Mouse (Mus musculus): ENCODE measurements at regions not wholly inside any gene's neighbourhood (a gene's known extent, or its start where the extent isn't known, plus 50 kb on each side); places are given as distances from the start of the nearest gene placed in this dataset.

DNA sequence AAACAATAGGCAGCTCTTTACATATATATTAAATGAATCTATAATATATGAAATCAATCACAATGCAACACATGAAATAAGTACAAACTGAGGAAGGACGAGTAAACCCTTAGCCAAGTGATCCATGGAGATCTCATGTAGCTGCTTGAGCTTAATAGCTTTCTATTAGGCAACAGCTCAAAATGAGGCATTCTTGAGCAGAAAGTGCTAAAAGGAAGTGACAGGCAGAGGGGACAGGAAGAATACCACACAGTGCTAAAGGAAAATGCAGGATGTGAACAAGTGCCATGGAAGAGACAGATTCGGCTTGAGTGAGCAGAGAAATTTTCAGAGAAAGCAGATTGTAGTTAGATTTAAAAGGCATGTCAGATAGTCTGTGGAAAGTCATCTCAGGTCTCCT is 436.3 kb upstream of the Mef2c start:
- H3K79me2 ChIP-seq (ENCODE audit: control insufficient read depth, insufficient read depth): no peaks in the 10 kb centered on the region
- no peak overlapping the region for H3K4me2 ChIP-seq (ENCODE audit: low read depth)
- H3K36me3 ChIP-seq (ENCODE audit: control insufficient read depth, insufficient read depth): no peaks in the 10 kb centered on the region
- no peaks in the 10 kb centered on the region for H3K27me3 ChIP-seq (ENCODE audit: control insufficient read depth, insufficient read depth, insufficient read length)
- no peak for TF ChIP-seq E2F4 (IDR thresholded peaks at IDR 0.05; ENCODE audit: insufficient read depth)
- TF ChIP-seq MAX (IDR thresholded peaks at IDR 0.05; ENCODE audit: low read depth): no peak
- no peak for TF ChIP-seq TCF12 (IDR thresholded peaks at IDR 0.05; ENCODE audit: insufficient read depth, poor library complexity, severe bottlenecking)
- TF ChIP-seq MYOG (IDR thresholded peaks at IDR 0.05; ENCODE audit: control insufficient read depth in 1 of 3, insufficient read depth in 1 of 3, insufficient read length in 2 of 3, low read depth in 2 of 3): no peak
- TF ChIP-seq SRF (IDR thresholded peaks at IDR 0.05; ENCODE audit: control insufficient read depth, insufficient read length, low read depth): no peak
- no peak for TF ChIP-seq POLR2A (IDR thresholded peaks at IDR 0.05; ENCODE audit: insufficient read length, low read depth)
- TF ChIP-seq REST (IDR thresholded peaks at IDR 0.05; ENCODE audit: insufficient read depth, insufficient read length): no peak
- TF ChIP-seq CEBPB (IDR thresholded peaks at IDR 0.05; ENCODE audit: insufficient read depth, poor library complexity, severe bottlenecking): no peak
- no peak for TF ChIP-seq POLR2AphosphoS2 (IDR thresholded peaks at IDR 0.05; ENCODE audit: insufficient read length, low read depth)
- TF ChIP-seq USF1 (IDR thresholded peaks at IDR 0.05; ENCODE audit: low read depth): no peak
- no peak for TF ChIP-seq MYOD1 (IDR thresholded peaks at IDR 0.05; ENCODE audit: control insufficient read depth in 1 of 3, insufficient read length in 2 of 3, low read depth in 2 of 3)
- TF ChIP-seq TCF3 (IDR thresholded peaks at IDR 0.05; ENCODE audit: insufficient read length, low read depth): no peak
- no peak overlapping the region for H3K4me3 ChIP-seq
- H3ac ChIP-seq (ENCODE audit: control insufficient read depth, insufficient read length): no peak overlapping the region

DNA sequence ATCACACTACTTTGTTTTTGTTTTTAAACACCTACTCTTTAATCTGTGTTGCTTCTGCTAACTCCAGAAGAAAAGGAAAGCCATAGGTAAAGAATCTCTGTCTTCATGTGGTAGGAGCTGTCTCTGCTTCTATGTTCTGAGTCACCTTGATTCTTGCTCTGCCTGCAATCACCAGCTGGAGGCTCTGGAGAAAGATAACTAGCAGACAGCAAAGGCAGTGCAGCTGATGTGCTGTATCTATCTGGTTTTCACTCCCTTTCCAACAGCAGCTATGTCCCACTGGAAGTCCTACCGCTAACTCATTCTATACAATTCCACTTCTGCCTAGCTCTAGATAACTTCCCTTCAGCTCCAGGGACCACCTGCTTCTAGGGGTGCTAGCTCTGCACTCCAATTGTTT is 435.2 kb upstream of the Mef2c start:
- Histone ChIP-seq H3ac (ENCODE audit: control insufficient read depth, insufficient read length) (no peak overlapping the region), H3K4me3 (no peak overlapping the region), H3K79me2 (ENCODE audit: control insufficient read depth, insufficient read depth) (no peaks in the 10 kb centered on the region), H3K27me3 (ENCODE audit: control insufficient read depth, insufficient read depth, insufficient read length) (no peaks in the 10 kb centered on the region), H3K36me3 (ENCODE audit: control insufficient read depth, insufficient read depth) (no peaks in the 10 kb centered on the region), H3K4me2 (ENCODE audit: low read depth) (no peak overlapping the region)
- TF ChIP-seq E2F4 (IDR thresholded peaks at IDR 0.05; ENCODE audit: insufficient read depth) (no peak), MAX (IDR thresholded peaks at IDR 0.05; ENCODE audit: low read depth) (no peak), TCF3 (IDR thresholded peaks at IDR 0.05; ENCODE audit: insufficient read length, low read depth) (no peak), MYOG (IDR thresholded peaks at IDR 0.05; ENCODE audit: control insufficient read depth in 1 of 3, insufficient read depth in 1 of 3, insufficient read length in 2 of 3, low read depth in 2 of 3) (no peak)

DNA sequence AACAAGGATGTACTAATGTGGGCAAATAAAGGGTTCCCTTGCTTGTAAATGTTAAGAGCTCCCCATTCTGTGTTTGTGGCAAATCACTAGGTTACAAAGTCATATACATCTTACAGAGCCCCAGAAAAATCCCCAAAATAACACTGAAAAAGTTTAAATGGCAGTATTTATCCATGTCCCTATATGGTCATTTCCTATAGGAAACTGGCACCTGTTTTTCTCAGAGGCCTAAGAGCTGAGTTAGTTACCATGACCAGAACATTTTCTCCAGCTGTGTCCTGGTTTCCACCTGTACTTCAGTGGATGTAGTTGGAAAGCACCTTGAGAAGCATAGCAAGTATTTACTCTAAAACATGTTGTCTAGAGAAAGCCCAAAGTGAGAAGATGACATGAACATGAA is 434.5 kb upstream of the Mef2c start:
- Histone ChIP-seq H3K4me3 (no peak overlapping the region), H3ac (ENCODE audit: control insufficient read depth, insufficient read length) (no peak overlapping the region), H3K36me3 (ENCODE audit: control insufficient read depth, insufficient read depth) (no peaks in the 10 kb centered on the region), H3K4me2 (ENCODE audit: low read depth) (no peak overlapping the region), H3K79me2 (ENCODE audit: control insufficient read depth, insufficient read depth) (no peaks in the 10 kb centered on the region), H3K27me3 (ENCODE audit: control insufficient read depth, insufficient read depth, insufficient read length) (no peaks in the 10 kb centered on the region)
- no peak for TF ChIP-seq POLR2A (IDR thresholded peaks at IDR 0.05; ENCODE audit: insufficient read length, low read depth)
- no peak for TF ChIP-seq USF1 (IDR thresholded peaks at IDR 0.05; ENCODE audit: low read depth)
- TF ChIP-seq TCF12 (IDR thresholded peaks at IDR 0.05; ENCODE audit: insufficient read depth, poor library complexity, severe bottlenecking): no peak
- no peak for TF ChIP-seq CEBPB (IDR thresholded peaks at IDR 0.05; ENCODE audit: insufficient read depth, poor library complexity, severe bottlenecking)
- TF ChIP-seq MAX (IDR thresholded peaks at IDR 0.05; ENCODE audit: low read depth): no peak
- TF ChIP-seq SRF (IDR thresholded peaks at IDR 0.05; ENCODE audit: control insufficient read depth, insufficient read length, low read depth): no peak
- TF ChIP-seq TCF3 (IDR thresholded peaks at IDR 0.05; ENCODE audit: insufficient read length, low read depth): no peak
- TF ChIP-seq MYOG (IDR thresholded peaks at IDR 0.05; ENCODE audit: control insufficient read depth in 1 of 3, insufficient read depth in 1 of 3, insufficient read length in 2 of 3, low read depth in 2 of 3): no peak
- no peak for TF ChIP-seq REST (IDR thresholded peaks at IDR 0.05; ENCODE audit: insufficient read depth, insufficient read length)
- no peak for TF ChIP-seq POLR2AphosphoS2 (IDR thresholded peaks at IDR 0.05; ENCODE audit: insufficient read length, low read depth)
- TF ChIP-seq MYOD1 (IDR thresholded peaks at IDR 0.05; ENCODE audit: control insufficient read depth in 1 of 3, insufficient read length in 2 of 3, low read depth in 2 of 3): no peak
- TF ChIP-seq E2F4 (IDR thresholded peaks at IDR 0.05; ENCODE audit: insufficient read depth): no peak

DNA sequence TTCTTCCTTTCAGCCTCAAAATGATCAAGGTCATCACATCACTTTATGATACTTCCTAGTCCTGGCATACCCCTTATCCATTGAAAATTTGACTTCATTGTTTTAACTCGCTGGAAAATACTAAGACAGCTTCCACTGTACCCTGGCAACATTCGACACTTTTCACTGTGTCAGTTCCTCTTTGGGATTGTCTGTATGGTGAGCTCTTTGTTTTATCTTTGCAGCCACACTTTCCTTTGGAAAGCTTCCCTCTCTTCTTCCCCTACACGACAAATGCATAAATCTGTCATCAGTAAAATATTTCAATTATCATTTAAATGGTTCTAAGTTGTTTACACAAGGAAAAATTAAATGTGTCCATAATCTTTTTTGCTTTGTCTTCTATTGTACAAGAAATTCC is 431.8 kb upstream of the Mef2c start:
- no peaks in the 10 kb centered on the region for H3K27me3 ChIP-seq (ENCODE audit: control insufficient read depth, insufficient read depth, insufficient read length)
- no peak overlapping the region for H3K4me3 ChIP-seq
- TF ChIP-seq CEBPB (IDR thresholded peaks at IDR 0.05; ENCODE audit: insufficient read depth, poor library complexity, severe bottlenecking) (no peak), USF1 (IDR thresholded peaks at IDR 0.05; ENCODE audit: low read depth) (no peak), TCF12 (IDR thresholded peaks at IDR 0.05; ENCODE audit: insufficient read depth, poor library complexity, severe bottlenecking) (no peak)
- no peak overlapping the region for H3K4me2 ChIP-seq (ENCODE audit: low read depth)
- no peak overlapping the region for H3ac ChIP-seq (ENCODE audit: control insufficient read depth, insufficient read length)
- no peaks in the 10 kb centered on the region for H3K36me3 ChIP-seq (ENCODE audit: control insufficient read depth, insufficient read depth)
- no peaks in the 10 kb centered on the region for H3K79me2 ChIP-seq (ENCODE audit: control insufficient read depth, insufficient read depth)

DNA sequence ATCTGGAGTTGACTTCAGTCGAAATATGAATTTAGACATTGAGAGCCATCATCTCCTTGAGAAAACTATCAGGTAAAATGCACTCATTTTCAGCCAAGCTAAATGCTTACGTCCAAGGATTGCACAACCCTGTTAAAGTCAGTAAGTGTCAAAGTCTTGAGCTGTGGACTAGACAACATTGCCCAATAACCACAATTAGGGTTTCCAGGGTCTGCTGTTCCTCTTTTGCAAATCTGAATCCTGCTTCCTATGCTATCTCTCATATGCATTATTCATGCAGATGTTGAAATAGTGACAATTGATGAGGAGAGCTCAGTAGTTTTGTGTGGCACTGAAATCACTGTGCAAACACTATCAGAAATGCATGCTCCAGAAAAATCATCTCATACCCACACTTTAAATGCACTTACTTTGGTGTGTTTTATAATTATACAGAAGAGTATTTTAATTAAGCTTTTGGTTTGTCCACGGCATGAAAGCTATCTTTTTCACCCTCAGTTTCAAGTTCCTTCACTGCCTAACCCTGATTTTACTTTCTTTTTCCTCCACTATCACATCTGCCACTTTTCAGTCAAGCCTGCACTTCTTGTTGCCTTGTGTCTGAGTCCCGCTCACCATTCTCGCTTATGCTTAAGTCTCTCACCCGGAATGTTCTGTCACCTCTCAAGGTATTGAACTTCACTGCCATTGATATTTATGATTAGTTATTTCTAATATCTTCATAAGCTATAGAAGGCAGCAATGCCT is 429.4 kb upstream of the Mef2c start:
- Histone ChIP-seq H3K4me2 (ENCODE audit: low read depth) (no peak overlapping the region), H3K27me3 (ENCODE audit: control insufficient read depth, insufficient read depth, insufficient read length) (no peaks in the 10 kb centered on the region), H3K4me3 (no peak overlapping the region), H3ac (ENCODE audit: control insufficient read depth, insufficient read length) (no peak overlapping the region), H3K36me3 (ENCODE audit: control insufficient read depth, insufficient read depth) (no peaks in the 10 kb centered on the region), H3K79me2 (ENCODE audit: control insufficient read depth, insufficient read depth) (no peaks in the 10 kb centered on the region)
- TF ChIP-seq TCF3 (IDR thresholded peaks at IDR 0.05; ENCODE audit: insufficient read length, low read depth): no peak
- TF ChIP-seq CEBPB (IDR thresholded peaks at IDR 0.05; ENCODE audit: insufficient read depth, poor library complexity, severe bottlenecking): no peak
- TF ChIP-seq TCF12 (IDR thresholded peaks at IDR 0.05; ENCODE audit: insufficient read depth, poor library complexity, severe bottlenecking): no peak
- no peak for TF ChIP-seq E2F4 (IDR thresholded peaks at IDR 0.05; ENCODE audit: insufficient read depth)
- TF ChIP-seq USF1 (IDR thresholded peaks at IDR 0.05; ENCODE audit: low read depth): no peak
- TF ChIP-seq SRF (IDR thresholded peaks at IDR 0.05; ENCODE audit: control insufficient read depth, insufficient read length, low read depth): no peak
- no peak for TF ChIP-seq MAX (IDR thresholded peaks at IDR 0.05; ENCODE audit: low read depth)
